Mouse (Mus musculus) limb, embryonic 10.5 days (tissue): ENCODE measurements around the gene Dgki. TPM values are rescaled to one million over a fixed set of nuclear protein-coding genes. Genes with fewer than 3 reads are reported as not detected.

ENCODE experiments used
- DNase-seq: peaks from one replicate; pipeline ENCODE4 v3.0.0-alpha.2; 2017; ENCODE audit warnings: low spot score
- H3K27ac ChIP-seq: fragments of 300-500 bp; sonication (generic); 2 replicates; pipeline ENCODE4 v1.5.1; 2016; ENCODE audit warnings: mild to moderate bottlenecking
- H3K27me3 ChIP-seq: fragments of 300-500 bp; sonication (generic); 2 replicates; pipeline ENCODE4 v1.6.1; 2016; ENCODE audit warnings: low read depth, mild to moderate bottlenecking; ENCODE audit not compliant: poor library complexity, severe bottlenecking
- H3K36me3 ChIP-seq: fragments of 300-500 bp; sonication (generic); 2 replicates; pipeline ENCODE4 v1.6.1; 2016; ENCODE audit warnings: mild to moderate bottlenecking, moderate library complexity
- H3K4me1 ChIP-seq: fragments of 300-500 bp; sonication (generic); 2 replicates; pipeline ENCODE4 v1.6.1; 2016
- H3K4me3 ChIP-seq: fragments of 300-500 bp; sonication (generic); 2 replicates; pipeline ENCODE4 v1.5.1; 2016; ENCODE audit warnings: mild to moderate bottlenecking, moderate library complexity
- H3K9me3 ChIP-seq: fragments of 300-500 bp; sonication (generic); replicated peaks from 2 replicates; pipeline ENCODE4 v1.6.1; 2016; ENCODE audit warnings: mild to moderate bottlenecking
- WGBS: fragments of 180-500 bp; shearing (Covaris S2); methylation state at CpG from one replicate; pipeline ENCODE4 v1.1.7; 2016; 5-methylcytosine and 5-hydroxymethylcytosine counted together
- polyA plus RNA-seq: library from polyadenylated mRNA; unstranded; fragments of >200 nt; fragmentation: Nextera tagmentation; extraction: Ambion mirVana; gene quantifications from 2 replicates; pipeline ENCODE4 v1.2.1, GENCODE M21; 2016

The Dgki gene
- polyA plus RNA-seq, 1 experiment from 2014 or later: 0.48 TPM

DNA sequence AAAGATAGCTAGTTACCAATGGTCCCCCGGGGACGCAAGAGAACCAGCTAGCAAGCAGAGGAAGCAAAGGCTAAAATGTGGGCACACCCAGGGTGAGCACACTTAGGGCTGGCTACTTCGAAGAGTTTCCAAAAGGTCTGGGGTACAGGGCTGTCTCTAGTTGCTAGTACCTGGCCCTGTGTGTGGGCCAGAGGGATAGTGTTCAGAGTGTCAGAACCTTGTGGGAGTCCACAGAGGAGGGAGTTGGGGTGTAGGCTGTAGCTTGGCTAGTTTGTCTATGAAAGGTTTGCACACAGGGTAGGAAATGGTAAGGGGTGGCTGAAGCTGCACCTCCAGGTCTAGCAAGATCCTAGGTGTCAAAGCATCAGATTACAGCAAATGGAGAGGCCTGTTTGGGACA is 25.1 kb upstream of the Dgki start:
- H3K4me1 ChIP-seq: peaks cover 24% of the 10 kb centered on the region
- H3K27ac ChIP-seq: no peak overlapping the region
- no peak for DNase-seq
- no peak overlapping the region for H3K4me3 ChIP-seq
- H3K9me3 ChIP-seq: no peaks in the 10 kb centered on the region
- no peaks in the 10 kb centered on the region for H3K36me3 ChIP-seq
- WGBS: 85% methylated on average over 3 of the region's 3 CpGs
- no peaks in the 10 kb centered on the region for H3K27me3 ChIP-seq

DNA sequence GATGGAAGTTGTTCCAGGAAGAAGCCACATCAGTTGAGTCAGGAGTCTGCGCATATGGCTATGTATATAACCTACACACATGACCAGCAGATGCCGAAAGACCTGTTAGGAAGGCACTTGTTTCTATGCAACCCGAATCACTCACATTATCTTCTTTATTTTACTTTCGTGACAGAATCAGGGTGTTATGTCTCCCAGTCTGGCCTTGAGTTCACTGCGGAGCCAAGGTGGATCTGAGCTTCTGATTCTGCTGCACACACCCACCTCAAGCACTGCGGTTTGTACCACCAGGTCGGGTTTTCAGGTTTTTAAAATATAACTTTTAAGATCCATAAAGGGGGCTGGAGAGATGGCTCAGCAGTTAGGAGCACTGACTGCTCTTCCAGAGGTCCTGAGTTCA is 22.7 kb upstream of the Dgki start:
- Histone ChIP-seq H3K36me3 (no peaks in the 10 kb centered on the region), H3K4me1 (peaks cover under 1% of the 10 kb centered on the region; the same call in 1 of the 2 replicates), H3K27me3 (no peaks in the 10 kb centered on the region), H3K4me3 (no peak overlapping the region), H3K9me3 (no peaks in the 10 kb centered on the region), H3K27ac (no peak overlapping the region)
- no peak for DNase-seq
- WGBS: 93% methylated on average over 7 of the region's 7 CpGs

DNA sequence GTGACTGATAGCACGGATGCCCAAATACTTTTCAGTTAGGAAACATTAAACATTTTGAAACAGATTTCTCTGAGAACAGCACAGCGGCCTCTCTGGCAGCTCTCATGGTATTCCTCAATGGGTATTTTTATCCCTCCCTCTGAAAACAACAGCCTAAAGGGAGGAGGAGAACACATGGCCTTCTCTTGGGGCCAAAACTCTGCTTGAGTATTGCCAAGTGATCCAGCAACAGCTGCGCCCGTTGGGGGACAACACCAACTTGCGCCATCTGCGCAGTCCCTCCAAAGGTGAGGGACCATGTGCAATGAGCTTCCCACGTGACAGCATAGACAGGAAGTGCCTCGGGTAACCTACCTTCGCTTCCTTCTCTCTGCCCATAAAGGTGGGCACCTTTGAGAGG is 22.1 kb upstream of the Dgki start:
- H3K27me3 ChIP-seq: no peaks in the 10 kb centered on the region
- H3K4me3 ChIP-seq: no peak overlapping the region
- H3K4me1 ChIP-seq: no peaks in the 10 kb centered on the region
- H3K27ac ChIP-seq: no peak overlapping the region
- 90% methylated on average over 9 of the region's 9 CpGs for WGBS
- DNase-seq: no peak
- H3K9me3 ChIP-seq: no peaks in the 10 kb centered on the region
- H3K36me3 ChIP-seq: no peaks in the 10 kb centered on the region

DNA sequence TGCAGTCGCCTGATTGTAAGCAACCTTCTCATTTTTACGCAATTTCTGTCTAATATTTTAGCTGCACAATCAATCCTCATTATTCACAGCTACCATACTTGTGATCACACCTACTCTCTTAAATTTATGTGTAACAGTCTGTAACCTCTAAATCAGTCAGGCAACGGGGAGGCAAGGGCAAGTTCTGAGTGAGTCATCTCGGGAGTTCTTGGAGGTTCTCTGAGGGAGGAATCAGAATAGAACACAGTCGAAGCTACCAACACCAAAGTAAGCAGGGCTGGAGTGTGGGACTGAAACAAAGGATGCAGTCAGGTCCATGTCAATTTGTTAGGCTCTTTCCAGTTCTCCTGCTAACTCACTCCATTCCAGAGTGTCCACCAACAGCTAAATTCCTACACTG is 17.9 kb upstream of the Dgki start:
- Histone ChIP-seq H3K27me3 (no peaks in the 10 kb centered on the region), H3K27ac (no peak overlapping the region), H3K4me1 (no peaks in the 10 kb centered on the region), H3K36me3 (no peaks in the 10 kb centered on the region), H3K9me3 (no peaks in the 10 kb centered on the region), H3K4me3 (no peak overlapping the region)
- 87% methylated on average over 5 of the region's 5 CpGs for WGBS
- no peak for DNase-seq

DNA sequence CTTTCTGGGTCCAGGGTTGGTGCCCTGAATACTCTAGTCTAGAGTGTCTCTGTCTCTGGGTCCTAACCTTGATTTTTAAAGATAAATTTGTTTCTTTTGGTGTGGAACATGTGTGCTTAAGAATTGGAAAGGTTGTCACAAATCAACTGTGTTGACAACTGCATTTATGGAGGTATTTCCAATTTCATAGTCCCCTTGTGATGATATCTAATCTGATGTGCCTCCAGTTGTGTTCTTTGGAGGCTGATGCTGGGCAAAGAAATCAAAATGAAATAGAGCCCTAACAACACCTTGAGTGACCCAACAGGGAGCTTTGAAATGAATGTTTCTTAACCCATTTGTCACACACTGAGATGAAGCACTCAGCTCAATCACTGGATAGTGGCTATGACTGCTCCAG is 15.5 kb upstream of the Dgki start:
- no peaks in the 10 kb centered on the region for H3K4me1 ChIP-seq
- no peak overlapping the region for H3K4me3 ChIP-seq
- no peaks in the 10 kb centered on the region for H3K27me3 ChIP-seq
- H3K27ac ChIP-seq: no peak overlapping the region
- H3K9me3 ChIP-seq: no peaks in the 10 kb centered on the region
- DNase-seq: no peak
- H3K36me3 ChIP-seq: no peaks in the 10 kb centered on the region

- 90% methylated on average over 4 of the region's 4 CpGs for WGBS
- Histone ChIP-seq H3K4me3 (no peak overlapping the region), H3K27me3 (no peaks in the 10 kb centered on the region), H3K36me3 (no peaks in the 10 kb centered on the region), H3K9me3 (no peaks in the 10 kb centered on the region), H3K4me1 (no peaks in the 10 kb centered on the region), H3K27ac (no peak overlapping the region)
- no peak for DNase-seq
Measured at GRCm38 (mm10) chr6:37310601-37311000, 10.6 kb upstream of the Dgki start.

DNA sequence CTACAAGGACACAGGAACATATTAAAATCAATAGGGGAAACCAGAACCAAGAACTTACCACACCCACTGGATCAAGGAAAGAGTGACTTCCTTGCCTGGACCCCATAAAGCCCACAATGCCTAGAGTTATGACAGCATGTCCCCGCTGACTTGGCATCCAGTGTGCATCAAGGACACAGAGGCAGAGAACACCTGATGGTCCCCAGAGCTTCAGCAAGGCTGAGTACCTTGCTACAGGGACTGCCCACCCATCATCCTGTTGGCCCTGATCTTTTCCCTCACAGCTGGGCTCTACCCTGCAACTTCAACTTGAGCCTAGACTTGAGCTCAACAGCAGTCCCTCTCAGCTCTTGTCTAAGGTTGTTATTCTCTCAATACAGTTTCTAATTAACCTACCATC is 6.6 kb upstream of the Dgki start:
- Histone ChIP-seq H3K27ac (no peak overlapping the region), H3K27me3 (peaks cover 20% of the 10 kb centered on the region), H3K9me3 (no peaks in the 10 kb centered on the region), H3K4me3 (no peak overlapping the region), H3K36me3 (no peaks in the 10 kb centered on the region), H3K4me1 (no peaks in the 10 kb centered on the region)
- DNase-seq: no peak
- 82% methylated on average over 1 of the region's 1 CpGs for WGBS

GRCm38 (mm10) chr6:37300492-37300891 is 508 bp upstream of the Dgki start:
- DNase-seq: no peak
- WGBS: 14% methylated on average over 13 of the region's 13 CpGs
- H3K4me3 ChIP-seq: peak overlapping the region; percentile 73
- peaks cover 15% of the 10 kb centered on the region for H3K4me1 ChIP-seq
- H3K9me3 ChIP-seq: no peaks in the 10 kb centered on the region
- H3K36me3 ChIP-seq: no peaks in the 10 kb centered on the region
- H3K27ac ChIP-seq: no peak overlapping the region
- H3K27me3 ChIP-seq: peaks cover 76% of the 10 kb centered on the region

- H3K4me3 ChIP-seq: peak overlapping the region; percentile 73
- no peak for DNase-seq
- H3K27ac ChIP-seq: no peak overlapping the region
- H3K4me1 ChIP-seq: peaks cover 15% of the 10 kb centered on the region
- H3K27me3 ChIP-seq: peaks cover 76% of the 10 kb centered on the region
- H3K9me3 ChIP-seq: no peaks in the 10 kb centered on the region
- no peaks in the 10 kb centered on the region for H3K36me3 ChIP-seq
- WGBS: 39% methylated on average over 4 of the region's 4 CpGs
Measured at GRCm38 (mm10) chr6:37298982-37299381, 1.0 kb downstream of the Dgki start.

GRCm38 (mm10) chr6:37297744-37298482 is 2.1 kb downstream of the Dgki start:
- Histone ChIP-seq H3K4me1 (peaks cover 15% of the 10 kb centered on the region), H3K27me3 (peaks cover 69% of the 10 kb centered on the region)

GRCm38 (mm10) chr6:37292068-37292467 is 7.9 kb downstream of the Dgki start:
- no peak overlapping the region for H3K27ac ChIP-seq
- H3K9me3 ChIP-seq: no peaks in the 10 kb centered on the region
- no peaks in the 10 kb centered on the region for H3K36me3 ChIP-seq
- H3K4me3 ChIP-seq: no peak overlapping the region
- 76% methylated on average over 2 of the region's 2 CpGs for WGBS
- DNase-seq: no peak
- H3K27me3 ChIP-seq: peaks cover 11% of the 10 kb centered on the region
- no peaks in the 10 kb centered on the region for H3K4me1 ChIP-seq

More at GRCm38 (mm10) chr6:37297744-37298482, 2.1 kb downstream of the Dgki start:
- Histone ChIP-seq H3K36me3 (no peaks in the 10 kb centered on the region), H3K4me3 (no peak overlapping the region), H3K27ac (no peak overlapping the region), H3K9me3 (no peaks in the 10 kb centered on the region)
- 45% methylated on average over 8 of the region's 8 CpGs for WGBS
- no peak for DNase-seq

GRCm38 (mm10) chr6:37291171-37291570 is 8.8 kb downstream of the Dgki start:
- Histone ChIP-seq H3K4me3 (no peak overlapping the region), H3K4me1 (no peaks in the 10 kb centered on the region), H3K36me3 (no peaks in the 10 kb centered on the region), H3K9me3 (no peaks in the 10 kb centered on the region), H3K27me3 (0 out of 2 replicates have a peak, but pooled peaks cover 4% of the 10 kb centered on the region), H3K27ac (no peak overlapping the region)
- DNase-seq: no peak
- WGBS: 87% methylated on average over 1 of the region's 1 CpGs

DNA sequence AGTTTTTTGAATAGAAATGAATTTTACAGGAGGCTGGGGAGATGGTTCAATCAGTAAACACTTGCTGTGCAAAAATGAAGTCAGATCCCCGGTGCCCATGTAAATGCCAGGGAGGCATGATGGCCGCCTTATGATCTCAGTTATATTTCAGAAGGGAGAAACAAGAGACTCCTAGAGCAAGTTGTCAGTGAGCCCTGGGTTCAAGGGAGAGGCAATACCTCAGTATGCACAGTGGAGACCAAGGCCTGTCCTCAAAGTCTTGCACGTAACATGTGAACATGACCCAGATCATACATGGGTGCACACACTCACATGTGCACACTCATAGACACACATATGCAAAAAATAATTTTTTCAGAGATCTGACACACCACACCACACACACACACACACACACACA is 9.3 kb downstream of the Dgki start:
- no peaks in the 10 kb centered on the region for H3K9me3 ChIP-seq
- no peak overlapping the region for H3K27ac ChIP-seq
- H3K27me3 ChIP-seq: no peaks in the 10 kb centered on the region
- H3K36me3 ChIP-seq: no peaks in the 10 kb centered on the region
- 98% methylated on average over 3 of the region's 3 CpGs for WGBS
- H3K4me3 ChIP-seq: no peak overlapping the region
- H3K4me1 ChIP-seq: no peaks in the 10 kb centered on the region
- DNase-seq: no peak

DNA sequence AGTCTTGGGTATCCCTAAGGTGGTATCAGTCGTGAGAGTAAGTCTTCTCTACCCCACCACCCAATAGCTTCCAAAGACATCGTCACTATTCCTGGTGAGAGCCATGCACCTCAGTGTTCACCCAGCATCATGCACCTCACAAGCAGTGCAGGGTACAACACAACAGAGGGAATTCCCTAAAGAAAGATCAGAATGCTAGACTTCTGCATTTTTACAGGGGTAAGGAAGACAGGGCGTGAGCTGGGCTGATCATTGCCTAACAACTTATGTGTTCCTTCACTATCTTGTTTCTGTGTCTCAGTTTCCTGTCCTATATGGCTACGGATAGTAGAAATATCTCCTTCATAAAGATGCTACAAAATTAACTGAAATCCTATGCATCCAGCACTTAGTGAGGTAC is 13.8 kb downstream of the Dgki start:
- H3K4me1 ChIP-seq: no peaks in the 10 kb centered on the region

More for the DNA sequence above, 13.8 kb downstream of the Dgki start:
- Histone ChIP-seq H3K9me3 (no peaks in the 10 kb centered on the region), H3K27me3 (no peaks in the 10 kb centered on the region), H3K27ac (no peak overlapping the region), H3K36me3 (no peaks in the 10 kb centered on the region), H3K4me3 (no peak overlapping the region)
- DNase-seq: no peak
- WGBS: 92% methylated on average over 4 of the region's 4 CpGs
